Mouse (Mus musculus): ENCODE measurements around the gene Acacb. TPM values are rescaled to one million over a fixed set of nuclear protein-coding genes. Genes with fewer than 3 reads are reported as not detected.

Gene Acacb
- polyA plus RNA-seq, 1 experiment, result 3.0 TPM

DNA sequence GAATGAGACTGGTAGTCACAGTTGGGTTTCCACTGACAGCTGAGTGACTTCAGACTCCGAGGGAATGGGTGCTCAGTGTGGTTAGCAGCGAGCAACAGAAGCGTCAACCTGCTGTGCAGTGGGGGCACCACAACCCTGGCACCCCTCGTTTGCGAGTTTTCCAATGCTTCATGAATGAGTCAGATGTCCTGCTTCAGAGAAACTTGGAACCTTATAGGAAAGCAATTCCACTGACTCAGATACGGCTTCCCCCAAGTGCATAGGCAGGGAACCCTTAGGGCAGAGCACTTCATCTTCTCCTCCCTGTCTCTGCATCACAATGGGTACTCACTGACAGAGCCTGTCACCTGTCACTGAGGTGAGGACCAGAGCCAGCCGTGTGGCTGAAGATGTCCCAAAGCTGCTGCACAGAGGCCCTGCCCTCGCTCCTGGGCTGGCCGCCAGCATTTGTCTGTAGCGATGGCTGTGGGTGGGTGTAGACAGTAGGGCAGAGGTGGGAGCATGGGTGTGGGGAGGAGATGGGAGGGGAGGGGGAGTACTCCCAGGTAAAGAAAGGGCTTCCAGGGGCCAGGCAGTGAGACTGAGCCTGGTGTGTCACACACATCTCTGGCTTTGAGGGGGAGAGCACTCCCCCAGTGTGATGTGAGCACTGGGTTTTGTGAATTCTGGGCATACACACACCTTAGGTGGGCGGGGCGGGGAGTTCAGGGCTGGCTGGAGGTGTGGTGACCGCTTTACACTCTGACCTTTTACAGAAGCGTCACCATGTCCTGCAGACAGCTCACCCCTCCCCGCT is 8.7 kb upstream of the Acacb start:
- Histone ChIP-seq H3K27me3 (ENCODE audit: control insufficient read depth, insufficient read depth, low read length) (no peaks in the 10 kb centered on the region), H3K4me3 (ENCODE audit: control insufficient read depth, low read depth, low read length) (peak overlapping the region; percentile 57), H3K36me3 (ENCODE audit: control insufficient read depth, insufficient read depth, low read length) (no peaks in the 10 kb centered on the region), H3K27ac (ENCODE audit: control insufficient read depth, insufficient read depth, low read depth, low read length) (no peak overlapping the region), H3K4me1 (ENCODE audit: control insufficient read depth, insufficient read depth, low read length) (peaks cover 6% of the 10 kb centered on the region)
- no peak for TF ChIP-seq POLR2A (IDR thresholded peaks at IDR 0.05; ENCODE audit: control insufficient read depth, low read depth, low read length)
- no peak for TF ChIP-seq CTCF (IDR thresholded peaks at IDR 0.05; ENCODE audit: control insufficient read depth, insufficient read depth, insufficient replicate concordance, low read depth, low read length)

DNA sequence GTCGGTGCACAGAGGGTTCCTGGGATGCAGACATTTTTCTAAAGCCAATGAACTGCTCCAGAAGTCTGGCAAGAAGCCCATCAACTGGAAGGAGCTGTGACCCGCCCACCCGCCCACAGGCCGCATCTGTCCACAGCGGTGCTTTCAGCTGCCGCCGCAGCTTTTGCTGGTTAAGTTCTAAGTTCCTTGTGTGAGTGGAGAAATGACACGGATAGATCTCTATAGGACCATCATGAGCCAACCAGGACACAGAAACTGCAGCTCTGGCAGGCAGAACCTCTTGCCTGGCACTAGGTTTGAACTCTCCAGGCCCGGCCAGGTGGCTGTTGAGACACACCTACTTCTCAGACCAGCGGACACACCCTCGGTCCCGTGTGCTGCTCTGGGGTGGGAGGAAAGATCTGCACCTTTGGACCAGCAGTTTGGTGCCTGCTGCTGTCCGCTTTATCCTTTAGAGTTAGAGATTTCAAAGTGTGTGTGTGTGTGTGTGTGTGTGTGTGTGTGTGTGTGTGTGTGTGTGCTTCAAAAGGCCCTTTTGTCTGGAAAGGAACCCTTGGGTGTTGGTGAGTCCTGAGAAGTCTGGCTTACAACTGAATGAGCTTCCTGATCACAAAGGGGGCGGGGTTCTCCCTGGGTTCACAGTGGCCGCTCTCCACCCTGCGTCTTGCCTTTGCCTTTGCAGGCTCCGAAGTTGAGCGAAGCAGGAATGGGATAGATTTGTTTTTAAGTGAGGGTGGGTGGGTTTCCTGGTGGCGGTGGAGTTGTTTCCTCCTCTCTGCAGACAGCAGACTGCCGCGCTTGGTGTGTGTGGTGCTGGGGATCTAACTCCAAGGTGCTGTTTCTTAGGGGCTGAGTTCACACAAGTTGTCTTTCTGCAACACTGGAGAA is 7.8 kb upstream of the Acacb start:
- Histone ChIP-seq H3K27me3 (ENCODE audit: control insufficient read depth, insufficient read depth, low read length) (no peaks in the 10 kb centered on the region), H3K4me1 (ENCODE audit: control insufficient read depth, insufficient read depth, low read length) (peaks cover 6% of the 10 kb centered on the region), H3K27ac (ENCODE audit: control insufficient read depth, insufficient read depth, low read depth, low read length) (peak overlapping the region; percentile 86), H3K4me3 (ENCODE audit: control insufficient read depth, low read depth, low read length) (peak overlapping the region; percentile 1; the same call in 1 of the 2 replicates), H3K36me3 (ENCODE audit: control insufficient read depth, insufficient read depth, low read length) (no peaks in the 10 kb centered on the region)
- no peak for TF ChIP-seq CTCF (IDR thresholded peaks at IDR 0.05; ENCODE audit: control insufficient read depth, insufficient read depth, insufficient replicate concordance, low read depth, low read length)
- no peak for TF ChIP-seq POLR2A (IDR thresholded peaks at IDR 0.05; ENCODE audit: control insufficient read depth, low read depth, low read length)

DNA sequence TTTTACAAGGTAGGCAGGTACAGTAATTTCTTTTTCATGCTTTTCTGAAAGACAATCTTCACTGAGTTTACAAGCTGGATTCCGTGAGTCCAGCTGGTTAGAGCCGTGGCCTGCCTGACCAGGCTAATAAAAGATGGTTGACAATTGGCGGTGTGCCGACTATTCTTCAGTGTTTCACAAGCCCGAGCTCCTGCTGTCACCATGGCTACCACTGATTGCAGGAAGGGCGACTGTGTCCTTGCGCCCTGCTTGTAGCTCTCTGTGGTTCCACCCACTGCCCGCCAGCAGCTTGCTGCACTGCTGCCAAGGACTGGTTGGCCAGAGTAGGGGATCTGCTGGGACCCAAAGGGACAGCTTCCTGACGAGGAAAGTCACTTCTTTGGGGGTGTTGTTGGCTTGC is 7.2 kb upstream of the Acacb start:
- TF ChIP-seq POLR2A (IDR thresholded peaks at IDR 0.05; ENCODE audit: control insufficient read depth, low read depth, low read length) (peak; percentile 32; the same call in 1 of the 2 replicates), CTCF (IDR thresholded peaks at IDR 0.05; ENCODE audit: control insufficient read depth, insufficient read depth, insufficient replicate concordance, low read depth, low read length) (no peak)
- Histone ChIP-seq H3K4me1 (ENCODE audit: control insufficient read depth, insufficient read depth, low read length) (peaks cover 6% of the 10 kb centered on the region), H3K27me3 (ENCODE audit: control insufficient read depth, insufficient read depth, low read length) (no peaks in the 10 kb centered on the region), H3K27ac (ENCODE audit: control insufficient read depth, insufficient read depth, low read depth, low read length) (peak overlapping the region; percentile 86), H3K36me3 (ENCODE audit: control insufficient read depth, insufficient read depth, low read length) (no peaks in the 10 kb centered on the region), H3K4me3 (ENCODE audit: control insufficient read depth, low read depth, low read length) (no peak overlapping the region)

DNA sequence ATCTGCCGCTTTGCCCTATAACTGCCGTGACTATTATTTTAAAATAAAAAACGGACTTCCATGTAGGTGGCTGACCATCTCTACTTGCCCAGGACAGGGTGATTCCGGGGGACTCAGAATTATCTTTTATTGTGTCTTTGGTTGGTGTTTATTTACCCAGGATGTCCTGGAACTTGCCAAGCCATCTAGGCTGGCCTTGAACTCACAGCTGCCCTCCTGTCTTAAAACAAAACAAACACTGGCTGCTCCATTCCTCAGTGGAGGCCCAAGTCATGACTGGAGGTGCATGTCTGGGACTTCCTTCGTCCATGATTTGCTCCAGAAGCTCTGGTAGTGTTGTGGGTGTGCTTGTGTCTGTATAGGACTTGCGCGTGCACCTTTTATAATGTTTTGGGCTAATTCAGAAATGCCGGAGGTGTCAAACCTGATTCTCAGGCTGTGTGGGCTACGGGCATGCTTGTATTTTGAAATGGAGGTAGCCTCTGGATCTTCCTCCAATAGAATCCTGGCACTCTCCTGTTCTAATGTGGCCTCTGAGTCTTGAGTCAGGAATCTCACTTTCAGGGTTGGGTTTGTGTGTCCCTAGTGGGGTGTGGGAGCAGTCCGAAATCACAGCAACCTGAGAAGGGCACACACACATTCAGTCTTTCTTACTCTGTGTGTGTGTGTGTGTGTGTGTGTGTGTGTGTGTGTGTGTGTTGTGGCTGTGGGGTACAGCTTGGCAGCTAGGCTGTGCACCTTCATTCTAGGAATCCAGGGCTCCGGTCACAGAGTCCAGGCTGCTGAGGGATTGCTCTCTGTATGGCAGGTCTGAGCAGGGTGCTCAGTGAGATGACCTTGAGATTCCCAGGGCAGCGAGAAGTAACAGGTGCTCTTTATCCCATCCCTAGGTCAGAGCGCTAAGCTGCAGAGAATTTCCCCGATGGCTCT is 973 bp downstream of the Acacb start:
- Histone ChIP-seq H3K27ac (ENCODE audit: control insufficient read depth, insufficient read depth, low read depth, low read length) (no peak overlapping the region), H3K4me1 (ENCODE audit: control insufficient read depth, insufficient read depth, low read length) (peaks cover 26% of the 10 kb centered on the region), H3K36me3 (ENCODE audit: control insufficient read depth, insufficient read depth, low read length) (no peaks in the 10 kb centered on the region), H3K4me3 (ENCODE audit: control insufficient read depth, low read depth, low read length) (no peak overlapping the region), H3K27me3 (ENCODE audit: control insufficient read depth, insufficient read depth, low read length) (no peaks in the 10 kb centered on the region)
- no peak for TF ChIP-seq POLR2A (IDR thresholded peaks at IDR 0.05; ENCODE audit: control insufficient read depth, low read depth, low read length)

DNA sequence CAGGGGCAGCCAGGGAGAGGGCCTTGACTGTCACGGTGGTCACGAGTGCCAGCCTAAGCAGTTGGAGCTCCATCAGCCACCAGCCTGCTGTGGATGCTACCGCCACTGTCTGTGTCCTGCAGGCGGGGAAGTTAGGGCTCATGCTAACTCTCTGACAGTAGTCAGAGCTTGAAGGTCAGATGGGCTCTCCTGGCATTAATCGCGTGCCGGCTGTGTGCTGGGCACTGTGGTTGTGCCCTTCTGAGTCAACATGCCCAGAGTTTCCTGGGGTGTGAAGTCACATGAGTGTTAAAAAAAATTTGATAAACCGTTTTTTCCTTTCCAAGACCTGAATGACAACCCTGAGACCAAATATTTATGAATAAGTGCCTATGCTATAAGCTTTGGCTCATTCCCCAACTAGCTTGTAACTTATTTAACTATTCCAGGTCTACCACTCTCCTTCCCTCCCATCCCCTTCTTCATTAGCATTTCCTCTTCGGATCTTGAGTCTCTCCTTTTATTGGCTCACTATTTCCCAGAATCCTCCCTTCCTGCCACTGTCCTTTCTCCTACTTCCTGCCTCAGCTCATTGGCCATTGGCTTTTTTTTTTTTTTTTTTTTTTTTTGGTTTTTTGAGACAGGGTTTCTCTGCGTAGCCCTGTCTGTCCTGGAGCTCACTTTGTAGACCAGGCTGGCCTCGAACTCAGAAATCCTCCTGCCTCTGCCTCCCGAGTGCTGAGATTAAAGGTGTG is 6.2 kb downstream of the Acacb start:
- Histone ChIP-seq H3K4me3 (ENCODE audit: control insufficient read depth, low read depth, low read length) (no peak overlapping the region), H3K36me3 (ENCODE audit: control insufficient read depth, insufficient read depth, low read length) (no peaks in the 10 kb centered on the region), H3K27me3 (ENCODE audit: control insufficient read depth, insufficient read depth, low read length) (no peaks in the 10 kb centered on the region), H3K27ac (ENCODE audit: control insufficient read depth, insufficient read depth, low read depth, low read length) (no peak overlapping the region), H3K4me1 (ENCODE audit: control insufficient read depth, insufficient read depth, low read length) (peaks cover 21% of the 10 kb centered on the region)
- TF ChIP-seq CTCF (IDR thresholded peaks at IDR 0.05; ENCODE audit: control insufficient read depth, insufficient read depth, insufficient replicate concordance, low read depth, low read length), result no peak
- no peak for TF ChIP-seq POLR2A (IDR thresholded peaks at IDR 0.05; ENCODE audit: control insufficient read depth, low read depth, low read length)

DNA sequence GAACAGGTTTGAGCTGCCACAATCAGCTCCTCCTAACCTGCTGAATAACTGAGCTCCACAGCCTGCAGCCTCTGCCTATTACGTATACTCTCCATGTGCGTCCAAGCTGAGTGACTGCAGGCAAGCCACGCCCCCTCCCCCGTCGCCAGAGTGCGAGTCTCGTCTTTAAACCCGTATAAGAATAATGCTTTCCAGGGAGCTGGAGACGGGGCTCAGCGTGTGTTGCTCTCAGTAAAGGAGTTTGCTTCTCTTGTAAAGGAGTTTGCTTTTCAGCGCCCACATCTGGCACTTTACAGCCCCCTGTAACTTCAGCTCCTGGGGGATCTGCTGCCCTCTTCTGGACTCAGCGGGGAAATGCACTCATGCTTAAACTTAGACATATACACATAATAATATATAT is 7.2 kb downstream of the Acacb start:
- no peak for TF ChIP-seq POLR2A (IDR thresholded peaks at IDR 0.05; ENCODE audit: control insufficient read depth, low read depth, low read length)
- TF ChIP-seq CTCF (IDR thresholded peaks at IDR 0.05; ENCODE audit: control insufficient read depth, insufficient read depth, insufficient replicate concordance, low read depth, low read length), result peak; percentile 50; the same call in 1 of the 2 replicates
- H3K4me1 ChIP-seq (ENCODE audit: control insufficient read depth, insufficient read depth, low read length), result peaks cover 17% of the 10 kb centered on the region
- H3K27ac ChIP-seq (ENCODE audit: control insufficient read depth, insufficient read depth, low read depth, low read length), result no peak overlapping the region
- no peaks in the 10 kb centered on the region for H3K27me3 ChIP-seq (ENCODE audit: control insufficient read depth, insufficient read depth, low read length)
- no peaks in the 10 kb centered on the region for H3K36me3 ChIP-seq (ENCODE audit: control insufficient read depth, insufficient read depth, low read length)
- H3K4me3 ChIP-seq (ENCODE audit: control insufficient read depth, low read depth, low read length), result peak overlapping the region; percentile 54

Data from testis, adult 2 months (tissue).